Mouse (Mus musculus) CH12.LX (cell line): ENCODE measurements around the gene Zbtb22. TPM values are rescaled to one million over a fixed set of nuclear protein-coding genes. Genes with fewer than 3 reads are reported as not detected.

ENCODE experiments used
- DNase-seq: peaks from one replicate; pipeline ENCODE4 v3.0.0-alpha.2; 2013; ENCODE audit errors: extremely low read depth
- H3K27ac ChIP-seq: 2 replicates; pipeline ENCODE4 v1.5.1; 2012; ENCODE audit warnings: low read depth, mild to moderate bottlenecking, control low read depth, moderate library complexity; ENCODE audit not compliant: insufficient read depth
- H3K27me3 ChIP-seq: replicated peaks from 2 replicates; pipeline ENCODE3; 2012; ENCODE audit warnings: inconsistent platforms
- H3K36me3 ChIP-seq, 2 experiments: replicated peaks in 1 of 2; 2 replicates each; pipeline versions ENCODE3 to v1.6.1; 2012; ENCODE audit warnings: inconsistent platforms in 1 of 2, low read length in 1 of 2, mild to moderate bottlenecking in 1 of 2, mixed read lengths in 1 of 2, moderate library complexity in 1 of 2; ENCODE audit not compliant: control insufficient read depth in 1 of 2, insufficient read depth in 1 of 2
- H3K4me1 ChIP-seq, 2 experiments: 2 replicates each; pipeline ENCODE4 v1.6.1; 2012; ENCODE audit warnings: inconsistent platforms in 1 of 2, moderate library complexity in 1 of 2; ENCODE audit not compliant: insufficient read depth in 2 of 2, control insufficient read depth in 1 of 2
- H3K4me2 ChIP-seq: 2 replicates; pipeline ENCODE4 v1.6.1; 2012; ENCODE audit warnings: low read depth, mild to moderate bottlenecking, control low read depth; ENCODE audit not compliant: poor library complexity, insufficient read depth, severe bottlenecking
- H3K4me3 ChIP-seq, 3 experiments: fragments of 150-350 bp in 1 of 3; sonication (generic) in 1 of 3; replicated peaks in 1 of 3; 2 replicates each; pipeline versions ENCODE3 to v1.5.1; 2011 to 2012; ENCODE audit warnings: low read depth in 2 of 3, low read length in 2 of 3, mild to moderate bottlenecking in 2 of 3, moderate library complexity in 2 of 3, control low read depth in 1 of 3, improper control_type of control experiment in 1 of 3, inconsistent platforms in 1 of 3, mixed read lengths in 1 of 3; ENCODE audit not compliant: poor library complexity in 1 of 3
- H3K79me2 ChIP-seq: replicated peaks from 2 replicates; pipeline ENCODE4 v1.6.1; 2012; ENCODE audit warnings: mild to moderate bottlenecking, moderate library complexity; ENCODE audit not compliant: control insufficient read depth, poor library complexity, insufficient read depth, severe bottlenecking; ENCODE audit errors: extremely low read depth
- H3K9ac ChIP-seq: 2 replicates; pipeline ENCODE4 v1.6.1; 2012; ENCODE audit warnings: low read depth, mild to moderate bottlenecking, control low read depth, moderate library complexity; ENCODE audit not compliant: insufficient read depth
- H3K9me3 ChIP-seq: replicated peaks from 2 replicates; pipeline ENCODE3; 2012; ENCODE audit warnings: low read length, inconsistent platforms, mixed read lengths
- CHD2 ChIP-seq: IDR thresholded peaks from 2 replicates; pipeline ENCODE4 v1.6.1; 2011; ENCODE audit warnings: low read length, improper control_type of control experiment
- CTCF ChIP-seq, 2 experiments: IDR thresholded peaks in 1 of 2; conservative IDR thresholded peaks in 1 of 2; 2 replicates each; pipeline ENCODE4 v1.5.1; 2011 to 2012; ENCODE audit warnings: low read depth in 2 of 2, low read length in 2 of 2, improper control_type of control experiment in 1 of 2, inconsistent platforms in 1 of 2, mild to moderate bottlenecking in 1 of 2, moderate library complexity in 1 of 2
- E2F4 ChIP-seq: IDR thresholded peaks from 2 replicates; pipeline ENCODE4 v1.6.1; 2011; ENCODE audit warnings: low read depth, low read length, improper control_type of control experiment; ENCODE audit not compliant: insufficient replicate concordance
- ELF1 ChIP-seq: IDR thresholded peaks from 2 replicates; pipeline ENCODE4 v1.6.1; 2014; ENCODE audit warnings: low read depth, mild to moderate bottlenecking, inconsistent platforms, low read length, improper control_type of control experiment
- EP300 ChIP-seq: IDR thresholded peaks from 2 replicates; pipeline ENCODE4 v1.6.1; 2011; ENCODE audit warnings: low read length, improper control_type of control experiment
- ETS1 ChIP-seq: conservative IDR thresholded peaks from 2 replicates; pipeline ENCODE4 v1.6.1; 2012; ENCODE audit warnings: low read depth, mild to moderate bottlenecking, inconsistent platforms, low read length, improper control_type of control experiment, moderate library complexity
- GABPA ChIP-seq: IDR thresholded peaks from 2 replicates; pipeline ENCODE4 v1.6.1; 2012; ENCODE audit warnings: low read depth, low read length, improper control_type of control experiment, inconsistent platforms; ENCODE audit not compliant: insufficient replicate concordance
- HCFC1 ChIP-seq: IDR thresholded peaks from 2 replicates; pipeline ENCODE4 v1.6.1; 2012; ENCODE audit warnings: low read depth, mild to moderate bottlenecking, inconsistent platforms, low read length, improper control_type of control experiment
- JUND ChIP-seq: conservative IDR thresholded peaks from 2 replicates; pipeline ENCODE4 v1.6.1; 2011; ENCODE audit warnings: low read depth, low read length, improper control_type of control experiment
- KAT2A ChIP-seq: IDR thresholded peaks from 2 replicates; pipeline ENCODE4 v1.6.1; 2012; ENCODE audit warnings: low read length, improper control_type of control experiment, inconsistent platforms; ENCODE audit not compliant: insufficient replicate concordance
- MAX ChIP-seq: IDR thresholded peaks from 2 replicates; pipeline ENCODE4 v1.6.1; 2011; ENCODE audit warnings: low read length, improper control_type of control experiment
- MEF2A ChIP-seq: IDR thresholded peaks from 2 replicates; pipeline ENCODE4 v1.6.1; 2014; ENCODE audit warnings: low read depth, mild to moderate bottlenecking, inconsistent platforms, low read length, improper control_type of control experiment, borderline replicate concordance
- MYC ChIP-seq: IDR thresholded peaks from 2 replicates; pipeline ENCODE4 v1.6.1; 2011; ENCODE audit warnings: low read depth, mild to moderate bottlenecking, improper control_type of control experiment, low read length
- NELFE ChIP-seq: IDR thresholded peaks from 2 replicates; pipeline ENCODE4 v1.6.1; 2011; ENCODE audit warnings: low read depth, low read length, improper control_type of control experiment
- PAX5 ChIP-seq: IDR thresholded peaks from 2 replicates; pipeline ENCODE4 v1.6.1; 2012; ENCODE audit warnings: low read length, inconsistent platforms, mixed read lengths
- POLR2A ChIP-seq: IDR thresholded peaks from 2 replicates; pipeline ENCODE4 v1.6.1; 2011; ENCODE audit warnings: low read depth, mild to moderate bottlenecking, improper control_type of control experiment, low read length
- POLR2AphosphoS2 ChIP-seq: IDR thresholded peaks from 2 replicates; pipeline ENCODE4 v1.6.1; 2011; ENCODE audit warnings: low read depth, low read length, improper control_type of control experiment
- RCOR1 ChIP-seq: conservative IDR thresholded peaks from 2 replicates; pipeline ENCODE4 v1.6.1; 2012; ENCODE audit warnings: low read depth, mild to moderate bottlenecking, inconsistent platforms, low read length, improper control_type of control experiment
- TCF12 ChIP-seq: IDR thresholded peaks from 2 replicates; pipeline ENCODE4 v1.6.1; 2014; ENCODE audit warnings: low read depth, mild to moderate bottlenecking, inconsistent platforms, low read length, improper control_type of control experiment
- USF1 ChIP-seq: IDR thresholded peaks from 2 replicates; pipeline ENCODE4 v1.6.1; 2014; ENCODE audit warnings: low read depth, mild to moderate bottlenecking, inconsistent platforms, low read length, improper control_type of control experiment
- USF2 ChIP-seq: conservative IDR thresholded peaks from 2 replicates; pipeline ENCODE4 v1.6.1; 2011; ENCODE audit warnings: low read depth, low read length, improper control_type of control experiment
- ZMIZ1 ChIP-seq: IDR thresholded peaks from 2 replicates; pipeline ENCODE4 v1.6.1; 2012; ENCODE audit warnings: low read depth, mild to moderate bottlenecking, inconsistent platforms, low read length, improper control_type of control experiment
- dilution Hi-C: fragments of 300-500 bp; cut with MboI; formaldehyde crosslinking; loops from 2 replicates; pipeline ENCODE4 v1.14.3; 2020; ENCODE audit warnings: low sequenced_read_pairs; ENCODE audit not compliant: extremely low pct_unique_long_range_greater_than_20kb, extremely low pct_ligation_motif_present
- in situ Hi-C: fragments of 300-500 bp; cut with MboI; formaldehyde crosslinking; loops from 3 replicates; pipeline ENCODE4 v1.14.3; 2019; ENCODE audit warnings: low sequenced_read_pairs, low pct_ligation_motif_present, low pct_unique_long_range_greater_than_20kb, mixed read lengths
- polyA plus RNA-seq: library from polyadenylated mRNA; unstranded; fragments of >175 nt; gene quantifications from 2 replicates; pipeline ENCODE4 v1.2.1, GENCODE M21; 2012; ENCODE audit warnings: low read depth; ENCODE audit not compliant: insufficient read length
- total RNA-seq, 2 experiments: library from RNA; depleted of rRNA; stranded (reverse); fragments of 300-350 nt in 1 of 2; fragments of >200 nt in 1 of 2; gene quantifications; 2 replicates each; pipeline ENCODE4 v1.2.3; 2012 to 2014

The Zbtb22 gene
- total and polyA plus RNA-seq, 3 experiments: 11.7 to 23.5 (median 20.3) TPM

DNA sequence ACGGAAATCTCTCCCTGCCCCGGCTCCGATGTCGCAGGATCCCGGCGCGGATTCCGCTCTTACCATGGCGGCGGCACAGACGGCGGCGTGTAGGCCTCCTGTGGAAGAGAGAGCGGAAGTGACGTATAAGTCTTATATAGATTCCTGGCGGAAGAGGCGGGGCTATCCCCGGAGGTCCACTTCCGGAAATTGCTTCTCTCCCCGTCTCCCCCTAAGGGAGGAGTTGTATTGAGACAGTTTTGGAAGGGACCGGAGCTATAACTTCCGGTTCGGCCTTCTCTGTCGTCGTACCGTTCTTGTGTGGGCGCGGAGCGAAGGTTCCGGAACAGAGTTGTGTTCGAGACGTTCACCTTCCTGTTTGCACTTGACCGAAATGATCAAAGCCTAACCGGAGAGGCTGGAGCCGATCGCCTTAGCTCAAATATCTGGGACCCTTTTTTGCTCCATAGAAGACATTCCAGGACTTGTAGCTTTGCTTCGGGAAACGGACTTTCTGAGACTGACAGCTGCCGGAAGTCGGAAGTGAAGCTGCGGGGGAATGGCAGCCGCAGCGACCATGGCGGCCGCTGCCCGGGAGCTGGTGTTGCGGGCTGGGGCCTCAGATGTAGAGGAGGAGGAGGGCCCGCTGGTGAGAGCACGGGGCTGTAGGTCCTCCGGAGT lies 40.0 kb downstream of the Zbtb22 start, which contains the start of the genes Vps52 and Rps18 (continued):
- TF ChIP-seq USF1 (no peak), GABPA (no peak)

- no peak for DNase-seq
- Histone ChIP-seq H3K9me3 (no peaks in the 10 kb centered on the region), H3K4me2 (peak overlapping the region; percentile 97), H3K27me3 (no peaks in the 10 kb centered on the region), H3K4me3 (peak overlapping the region; percentile 91 to 99 (median 96)), H3K4me1 (peaks cover 7 to 31% of the 10 kb centered on the region in 2 experiments), H3K9ac (peak overlapping the region; percentile 99), H3K27ac (peak overlapping the region; percentile 60; the same call in 1 of the 2 replicates), H3K36me3 (peaks cover 54 to 66% of the 10 kb centered on the region in 2 experiments), H3K79me2 (peaks cover 29% of the 10 kb centered on the region)
- no peak for TF ChIP-seq KAT2A
- TF ChIP-seq ZMIZ1: 0 out of 2 replicates have a peak, but pooled peaks have one; percentile 8
- in situ Hi-C loops: no loop called here
- dilution Hi-C loops: no loop called here
These were observed 40.6 kb downstream of the Zbtb22 start for GRCm38 (mm10) chr17:33956336-33956735.

- dilution Hi-C loops: no loop called here
- H3K4me3 ChIP-seq: peak overlapping the region; percentile 36 to 96 (median 37)
- H3K9ac ChIP-seq: peak overlapping the region; percentile 99
- peaks cover 29% of the 10 kb centered on the region for H3K79me2 ChIP-seq
- H3K4me2 ChIP-seq: peak overlapping the region; percentile 97
- in situ Hi-C loops: no loop called here
- no peaks in the 10 kb centered on the region for H3K9me3 ChIP-seq
- H3K4me1 ChIP-seq: peaks cover 7 to 30% of the 10 kb centered on the region in 2 experiments
- H3K27me3 ChIP-seq: no peaks in the 10 kb centered on the region
- peak; percentile 72 for TF ChIP-seq EP300
- TF ChIP-seq PAX5: no peak
- TF ChIP-seq RCOR1: no peak
- TF ChIP-seq MEF2A: peak; percentile 20; the same call in 1 of the 2 replicates
- peak; percentile 33; the same call in 1 of the 2 replicates for TF ChIP-seq POLR2A
- peak; percentile 75 for TF ChIP-seq ETS1
- peak; percentile 86 for TF ChIP-seq MYC
- TF ChIP-seq TCF12: peak; percentile 69
- no peak for TF ChIP-seq JUND
- TF ChIP-seq E2F4: no peak
- peak; percentile 71; the same call in 1 of the 2 replicates for TF ChIP-seq CHD2
- TF ChIP-seq MAX: peak; percentile 49
- TF ChIP-seq HCFC1: 0 out of 2 replicates have a peak, but pooled peaks have one; percentile 15
- TF ChIP-seq ELF1: 0 out of 2 replicates have a peak, but pooled peaks have one; percentile 24
- no peak for TF ChIP-seq USF2
- TF ChIP-seq CTCF (conservative IDR thresholded peaks at IDR 0.05 in 1 of 2, IDR thresholded peaks at IDR 0.05 in 1 of 2; ENCODE audit: low read depth in 2 of 2, low read length in 2 of 2): no peak
- peak; percentile 24; the same call in 1 of the 2 replicates for TF ChIP-seq NELFE
- TF ChIP-seq POLR2AphosphoS2: no peak
- peaks cover 48 to 61% of the 10 kb centered on the region in 2 experiments for H3K36me3 ChIP-seq
- peak overlapping the region; percentile 62 for H3K27ac ChIP-seq
- peak; percentile 79 for DNase-seq
These were observed 41.8 kb downstream of the Zbtb22 start for GRCm38 (mm10) chr17:33957493-33957892.
